Mouse (Mus musculus) intestine, embryonic 16.5 days (tissue): ENCODE data around the gene Ugt1a9. TPM values are rescaled to one million over a fixed set of nuclear protein-coding genes. Genes with fewer than 3 reads are reported as not detected.
A peak's percentile ranks its signal among the peaks of the same experiment; 100 is the strongest.

Experiments used
- ATAC-seq: fragments of 200-750 bp; cut with Nextera tagmentation; 2 replicates; pipeline ENCODE4 v1.8.0; 2017; ENCODE audit warnings: moderate TSS enrichment, moderate library complexity
- H3K27ac ChIP-seq: fragments of 300-500 bp; sonication (generic); 2 replicates; pipeline ENCODE4 v1.5.1; 2014; ENCODE audit warnings: mild to moderate bottlenecking, low read length
- H3K27me3 ChIP-seq: fragments of 300-500 bp; sonication (generic); replicated peaks from 2 replicates; pipeline ENCODE4 v1.6.1; 2014; ENCODE audit warnings: low read length, control low read depth, mixed read lengths; ENCODE audit not compliant: control insufficient read depth, insufficient read depth
- H3K36me3 ChIP-seq: fragments of 300-500 bp; sonication (generic); 2 replicates; pipeline ENCODE4 v1.6.1; 2014; ENCODE audit warnings: low read length, control low read depth; ENCODE audit not compliant: control insufficient read depth, insufficient read depth
- H3K4me1 ChIP-seq: fragments of 300-500 bp; sonication (generic); 2 replicates; pipeline ENCODE4 v1.6.1; 2014; ENCODE audit warnings: low read length, control low read depth, mixed read lengths; ENCODE audit not compliant: control insufficient read depth, insufficient read depth
- H3K4me2 ChIP-seq: fragments of 300-500 bp; sonication (generic); 2 replicates; pipeline ENCODE4 v1.6.1; 2014; ENCODE audit warnings: low read depth, low read length, control low read depth
- H3K4me3 ChIP-seq: fragments of 300-500 bp; sonication (generic); 2 replicates; pipeline ENCODE4 v1.5.1; 2014; ENCODE audit warnings: mild to moderate bottlenecking, low read length
- H3K9ac ChIP-seq: fragments of 300-500 bp; sonication (generic); 2 replicates; pipeline ENCODE4 v1.6.1; 2014; ENCODE audit warnings: low read depth, low read length
- H3K9me3 ChIP-seq: fragments of 300-500 bp; sonication (generic); 2 replicates; pipeline ENCODE4 v1.6.1; 2016; ENCODE audit warnings: low read length, control low read depth; ENCODE audit not compliant: control insufficient read depth
- whole genome bisulfite sequencing: fragments of 180-500 bp; shearing (Covaris S2); extraction: QIAGEN DNeasy Blood & Tissue Kit; methylation state at CpG from one replicate; pipeline ENCODE4 v1.1.7; 2014; 5-methylcytosine and 5-hydroxymethylcytosine counted together
- polyA plus RNA-seq: library from polyadenylated mRNA; unstranded; fragments of >200 nt; fragmentation: Nextera tagmentation; extraction: Ambion mirVana; gene quantifications from 2 replicates; pipeline ENCODE4 v1.2.1, GENCODE M21; 2015

The Ugt1a9 gene
- polyA plus RNA-seq, 1 experiment from 2014 or later = 17.8 TPM

DNA sequence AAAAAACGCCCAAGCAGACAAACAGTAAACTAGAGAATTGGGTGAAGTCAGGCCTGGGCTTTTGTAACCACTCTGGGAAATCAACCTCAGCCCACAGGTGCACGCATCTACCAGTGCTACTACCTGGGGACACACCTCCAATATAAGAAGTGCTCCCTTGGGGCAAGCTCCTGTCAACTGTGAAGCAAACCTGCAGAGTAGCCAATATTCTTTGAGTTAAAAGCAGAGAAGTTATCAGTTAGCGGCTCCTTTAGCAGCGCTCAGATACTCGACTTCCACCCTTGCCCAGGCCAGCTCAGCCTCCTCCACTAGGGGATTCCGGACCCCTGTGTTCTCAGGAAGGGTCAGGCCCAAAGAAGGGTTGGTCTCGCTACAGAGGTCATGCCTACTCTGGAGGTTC lies 191.1 kb downstream of the Ugt1a9 start:
- Histone ChIP-seq H3K36me3 (peaks cover 60% of the 10 kb centered on the region), H3K9ac (no peak overlapping the region), H3K4me2 (no peak overlapping the region), H3K9me3 (no peaks in the 10 kb centered on the region), H3K4me3 (no peak overlapping the region), H3K4me1 (0 out of 2 replicates have a peak, but pooled peaks cover 10% of the 10 kb centered on the region), H3K27ac (no peak overlapping the region), H3K27me3 (no peaks in the 10 kb centered on the region)
- 85% methylated on average over 7 of the region's 7 CpGs for WGBS
- peak; percentile 8; the same call in 1 of the 2 replicates for ATAC-seq

DNA sequence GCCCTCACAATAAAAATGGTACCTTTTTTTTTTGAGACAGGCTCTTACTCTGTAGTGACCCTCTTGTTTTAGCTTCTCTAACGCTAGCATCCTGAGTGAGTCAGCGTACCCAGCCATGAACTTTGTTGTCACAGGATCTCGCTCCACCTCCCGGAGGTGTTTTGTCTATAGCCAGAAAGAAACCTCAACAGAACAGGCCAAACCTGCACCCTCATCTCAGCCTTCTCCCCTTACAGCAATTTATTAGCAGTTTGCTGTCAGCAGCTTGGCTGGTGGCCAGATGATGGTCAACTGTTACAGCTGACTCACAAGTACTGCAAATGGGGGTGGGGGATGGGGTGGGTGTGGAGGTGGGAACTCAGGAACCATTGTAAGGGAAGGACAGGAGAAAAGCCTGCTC lies 191.7 kb downstream of the Ugt1a9 start:
- no peak overlapping the region for H3K4me3 ChIP-seq
- 75% methylated on average over 4 of the region's 4 CpGs for WGBS
- peak; percentile 9; the same call in 1 of the 2 replicates for ATAC-seq
- H3K9ac ChIP-seq = no peak overlapping the region
- H3K9me3 ChIP-seq = no peaks in the 10 kb centered on the region
- H3K36me3 ChIP-seq = peaks cover 66% of the 10 kb centered on the region
- H3K27me3 ChIP-seq = no peaks in the 10 kb centered on the region
- H3K4me1 ChIP-seq = 0 out of 2 replicates have a peak, but pooled peaks cover 10% of the 10 kb centered on the region
- no peak overlapping the region for H3K4me2 ChIP-seq
- H3K27ac ChIP-seq = no peak overlapping the region

DNA sequence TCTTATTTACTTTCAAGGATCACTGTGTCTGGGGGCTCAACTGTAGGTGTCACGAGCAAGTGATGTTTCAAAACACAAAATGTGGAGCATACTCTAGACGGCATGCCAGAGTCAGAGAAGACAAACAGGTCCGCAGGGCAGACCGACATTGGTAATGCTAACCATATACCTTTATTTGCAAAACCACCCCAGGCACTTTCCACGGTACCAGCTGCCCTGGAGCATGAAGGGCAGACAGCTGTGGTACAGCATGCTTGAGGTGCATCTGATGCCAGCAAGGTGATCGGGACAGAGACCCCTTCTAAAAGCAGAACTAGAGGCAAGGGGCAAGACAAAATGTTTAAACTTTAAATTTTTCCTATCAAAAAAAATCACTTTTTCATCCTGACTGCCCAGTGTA lies 192.4 kb downstream of the Ugt1a9 start:
- WGBS = 76% methylated on average over 6 of the region's 6 CpGs

DNA sequence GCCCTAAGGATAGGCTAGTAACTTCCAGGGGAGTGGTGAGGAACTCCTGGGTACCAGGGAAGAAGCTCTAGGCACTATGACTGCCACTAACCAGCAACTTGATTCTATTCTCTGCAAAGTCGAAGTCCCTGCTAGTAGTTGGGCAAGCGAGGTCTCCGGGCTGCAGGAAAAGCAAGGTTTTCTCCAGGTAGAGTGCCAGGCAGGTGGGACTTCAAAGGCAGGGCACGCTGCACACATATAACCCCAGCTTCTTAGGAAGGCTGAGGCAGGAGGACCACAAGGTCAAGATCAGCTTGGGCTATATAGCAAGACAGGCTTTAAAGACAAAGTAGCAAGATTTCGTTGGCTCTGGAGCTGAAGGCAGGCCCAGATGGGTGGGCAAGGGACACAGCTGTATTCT lies 193.2 kb downstream of the Ugt1a9 start:
- Histone ChIP-seq H3K4me3 (no peak overlapping the region), H3K4me1 (0 out of 2 replicates have a peak, but pooled peaks cover 10% of the 10 kb centered on the region), H3K27ac (no peak overlapping the region), H3K27me3 (no peaks in the 10 kb centered on the region), H3K9ac (no peak overlapping the region), H3K36me3 (peaks cover 81% of the 10 kb centered on the region), H3K9me3 (no peaks in the 10 kb centered on the region), H3K4me2 (no peak overlapping the region)
- no peak for ATAC-seq
- 91% methylated on average over 5 of the region's 5 CpGs for WGBS

More for the DNA sequence above, 192.4 kb downstream of the Ugt1a9 start:
- Histone ChIP-seq H3K9ac (no peak overlapping the region), H3K4me2 (no peak overlapping the region), H3K4me1 (0 out of 2 replicates have a peak, but pooled peaks cover 10% of the 10 kb centered on the region), H3K9me3 (no peaks in the 10 kb centered on the region), H3K27ac (no peak overlapping the region), H3K36me3 (peaks cover 73% of the 10 kb centered on the region), H3K27me3 (no peaks in the 10 kb centered on the region), H3K4me3 (no peak overlapping the region)
- no peak for ATAC-seq

DNA sequence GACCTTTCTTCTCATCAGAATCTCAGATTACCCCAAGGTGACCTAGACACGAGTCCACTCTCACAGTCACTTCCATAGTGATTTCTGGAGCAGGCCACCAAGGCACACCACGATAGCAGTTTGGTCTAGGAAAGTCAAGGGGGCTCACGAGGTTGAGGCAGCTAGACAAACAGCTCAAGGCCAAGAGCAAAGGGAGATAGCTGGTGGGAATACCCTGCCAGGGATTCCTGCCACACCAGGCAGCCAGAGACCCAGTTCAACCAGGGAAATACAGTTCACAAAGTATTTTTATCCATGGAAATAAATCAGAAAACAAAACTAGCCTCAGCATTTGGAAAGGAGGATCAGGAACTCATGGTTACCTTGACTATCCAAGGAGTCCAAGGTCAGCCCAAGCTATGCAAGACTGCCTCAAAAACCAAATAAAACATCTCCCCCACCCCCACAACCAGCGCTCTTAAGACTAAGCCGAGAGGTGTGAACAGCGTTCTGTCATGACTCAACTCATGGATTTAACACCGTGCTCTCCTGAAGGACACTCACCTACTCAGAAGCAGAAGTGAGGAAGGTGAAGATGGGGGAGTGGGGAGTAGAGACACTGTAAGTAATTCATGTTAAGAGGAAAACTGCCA lies 193.8 kb downstream of the Ugt1a9 start:
- no peaks in the 10 kb centered on the region for H3K27me3 ChIP-seq
- no peak overlapping the region for H3K9ac ChIP-seq
- peaks cover 86% of the 10 kb centered on the region for H3K36me3 ChIP-seq
- H3K9me3 ChIP-seq = no peaks in the 10 kb centered on the region
- H3K4me2 ChIP-seq = no peak overlapping the region
- WGBS = 88% methylated on average over 7 of the region's 7 CpGs
- H3K4me1 ChIP-seq = 0 out of 2 replicates have a peak, but pooled peaks cover 10% of the 10 kb centered on the region
- no peak overlapping the region for H3K4me3 ChIP-seq
- no peak for ATAC-seq
- no peak overlapping the region for H3K27ac ChIP-seq

DNA sequence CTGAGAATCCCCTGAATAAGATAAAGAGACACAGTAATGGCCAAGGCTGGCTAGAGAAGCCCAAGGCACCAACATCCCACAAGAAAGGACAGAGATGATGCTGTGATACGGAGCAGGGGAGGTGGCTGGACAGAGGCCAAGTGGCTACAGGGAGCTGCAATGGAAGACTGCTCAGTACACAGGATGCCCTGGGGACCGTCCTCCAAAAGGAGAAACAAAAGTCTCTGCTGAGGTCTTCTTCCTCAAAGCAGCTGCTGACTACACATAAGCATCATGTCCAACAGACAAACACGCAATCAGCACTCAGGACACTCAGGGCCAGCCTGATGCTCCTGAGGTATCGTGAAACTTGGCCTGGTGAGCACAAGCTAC lies 194.3 kb downstream of the Ugt1a9 start:
- Histone ChIP-seq H3K36me3 (peaks cover 92% of the 10 kb centered on the region), H3K4me1 (0 out of 2 replicates have a peak, but pooled peaks cover 8% of the 10 kb centered on the region), H3K27me3 (no peaks in the 10 kb centered on the region), H3K4me3 (no peak overlapping the region), H3K4me2 (no peak overlapping the region), H3K27ac (no peak overlapping the region), H3K9ac (no peak overlapping the region), H3K9me3 (no peaks in the 10 kb centered on the region)
- ATAC-seq = no peak
- WGBS = 77% methylated on average over 4 of the region's 4 CpGs

DNA sequence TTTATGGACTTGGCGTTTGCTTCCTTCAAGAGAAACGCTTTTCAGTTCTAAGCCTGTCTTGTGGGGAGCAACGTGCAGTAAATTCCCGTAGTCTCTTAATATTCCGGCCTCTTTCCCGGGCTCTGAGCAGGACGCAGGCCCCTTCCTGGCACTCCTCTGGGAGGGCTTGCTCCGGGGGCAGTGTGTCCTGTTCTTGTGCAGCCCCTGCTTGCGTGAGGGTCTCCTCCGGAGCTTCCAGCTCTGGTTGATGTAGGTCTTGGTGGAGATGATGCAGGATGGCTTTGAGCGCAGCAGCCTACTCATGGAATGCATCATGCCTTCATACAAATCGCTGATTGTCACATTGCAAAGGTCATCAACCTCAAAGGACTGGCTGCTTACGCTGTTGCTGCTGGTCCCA lies 195.5 kb downstream of the Ugt1a9 start:
- Histone ChIP-seq H3K4me3 (no peak overlapping the region), H3K36me3 (peaks cover 88% of the 10 kb centered on the region), H3K4me2 (no peak overlapping the region), H3K9me3 (no peaks in the 10 kb centered on the region), H3K4me1 (0 out of 2 replicates have a peak, but pooled peaks cover 5% of the 10 kb centered on the region), H3K27ac (no peak overlapping the region), H3K27me3 (no peaks in the 10 kb centered on the region), H3K9ac (no peak overlapping the region)
- 89% methylated on average over 13 of the region's 13 CpGs for WGBS
- ATAC-seq = no peak

DNA sequence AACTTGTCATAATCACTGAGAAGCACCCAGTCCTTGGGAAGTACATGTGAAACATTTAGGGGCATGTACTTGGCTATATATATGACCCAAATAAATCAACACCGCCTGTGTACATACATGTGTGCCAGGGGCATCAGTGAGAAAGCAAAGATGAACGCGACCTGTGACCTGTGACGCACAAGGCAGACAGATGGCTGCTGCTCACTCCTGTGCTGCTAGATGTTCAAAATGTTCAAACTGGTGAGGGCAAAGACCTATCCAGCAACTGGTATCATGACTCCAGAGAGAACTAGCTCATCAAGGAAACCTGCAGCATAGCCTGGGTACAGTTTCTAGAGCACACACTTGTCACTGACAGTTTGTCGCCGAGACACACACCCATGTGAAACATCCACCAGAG lies 196.9 kb downstream of the Ugt1a9 start:
- ATAC-seq = no peak
- no peak overlapping the region for H3K9ac ChIP-seq
- 94% methylated on average over 6 of the region's 6 CpGs for WGBS

DNA sequence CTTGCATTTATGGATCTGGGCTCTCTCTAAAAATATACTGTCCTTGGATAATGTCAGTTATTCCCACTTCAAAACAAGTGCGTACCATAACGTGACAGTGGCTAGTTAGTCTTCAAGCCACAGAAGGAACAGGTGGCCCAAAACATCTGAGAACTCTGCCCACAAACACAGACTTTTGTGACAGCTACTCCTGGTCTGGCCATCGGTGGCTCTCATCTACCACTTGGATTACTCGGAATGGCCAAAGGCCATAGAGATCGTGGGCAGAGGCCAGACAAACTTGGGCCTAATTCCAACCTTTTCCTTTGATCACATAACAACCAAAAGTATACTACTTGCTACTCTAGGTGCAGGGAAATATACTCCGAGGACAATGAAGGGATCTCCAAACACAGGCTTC lies 197.5 kb downstream of the Ugt1a9 start:
- Histone ChIP-seq H3K9ac (no peak overlapping the region), H3K4me2 (no peak overlapping the region), H3K9me3 (no peaks in the 10 kb centered on the region), H3K36me3 (peaks cover 86% of the 10 kb centered on the region), H3K4me3 (no peak overlapping the region), H3K27ac (no peak overlapping the region), H3K27me3 (no peaks in the 10 kb centered on the region), H3K4me1 (no peaks in the 10 kb centered on the region)
- WGBS = 87% methylated on average over 6 of the region's 6 CpGs
- no peak for ATAC-seq

More for the DNA sequence above, 196.9 kb downstream of the Ugt1a9 start:
- Histone ChIP-seq H3K27ac (no peak overlapping the region), H3K36me3 (peaks cover 87% of the 10 kb centered on the region), H3K4me3 (no peak overlapping the region), H3K27me3 (no peaks in the 10 kb centered on the region), H3K4me2 (no peak overlapping the region), H3K4me1 (0 out of 2 replicates have a peak, but pooled peaks cover 2% of the 10 kb centered on the region), H3K9me3 (no peaks in the 10 kb centered on the region)
